13 mouse cellular contexts compared by ENCODE assay signal in genomic region chr1:104746816-104747215, GRCm38 (mm10). TPM values are rescaled to one million over a fixed set of nuclear protein-coding genes. Genes with fewer than 3 reads are reported as not detected.
DNase-seq lines count a peak whose midpoint lies in the region; ATAC-seq and TF ChIP-seq lines count a peak whose summit lies in the region.
"Had no signal": no experiment of that assay in that cellular context is flagged by ENCODE, and none has a peak within 500 bp of the region (broad histone marks: within the 10 kb centered on the region; RNA-seq: fewer than 3 reads in every experiment).

No protein-coding gene starts in this region.

- WGBS in kidney, embryonic 14.5 days = 9% methylated on average over 1 of the region's 1 CpGs
- WGBS in forebrain, embryonic 13.5 days = 0% methylated on average over 1 of the region's 1 CpGs
- WGBS in lung, adult 2 months = 7% methylated on average over 1 of the region's 1 CpGs

- H3K36me3 ChIP-seq in kidney, embryonic 14.5 days (ENCODE audit: control insufficient read depth, insufficient read depth, low read length) = no peaks in the 10 kb centered on the region
- no peaks in the 10 kb centered on the region for H3K36me3 ChIP-seq in forebrain, embryonic 13.5 days (ENCODE audit: poor library complexity, severe bottlenecking)
- H3K36me3 ChIP-seq: heart, embryonic 13.5 days; kidney, embryonic 15.5 days had no signal

- H3K9me3 ChIP-seq in kidney, embryonic 14.5 days (ENCODE audit: control insufficient read depth, low read length) = no peaks in the 10 kb centered on the region
- no peaks in the 10 kb centered on the region for H3K9me3 ChIP-seq in forebrain, embryonic 13.5 days (replicated peaks)
- H3K9me3 ChIP-seq: heart, embryonic 13.5 days; kidney, embryonic 15.5 days had no signal

- H3K27ac ChIP-seq in kidney, embryonic 14.5 days (ENCODE audit: low read depth, low read length) = no peak overlapping the region
- peak overlapping the region; percentile 35; the same call in 1 of the 2 replicates for H3K27ac ChIP-seq in forebrain, embryonic 13.5 days
- H3K27ac ChIP-seq: heart, embryonic 13.5 days; kidney, embryonic 15.5 days had no signal

- TF ChIP-seq POLR2A in lung, adult 2 months (IDR thresholded peaks at IDR 0.05; ENCODE audit: borderline replicate concordance, extremely low read depth, low read depth, low read length) = no peak

- H3K4me3 ChIP-seq in kidney, embryonic 14.5 days (ENCODE audit: low read length) = no peak overlapping the region
- no peak overlapping the region for H3K4me3 ChIP-seq in forebrain, embryonic 13.5 days
- no peak overlapping the region for H3K4me3 ChIP-seq in lung, adult 2 months (replicated peaks; ENCODE audit: extremely low read depth, low read depth, low read length)
- H3K4me3 ChIP-seq: heart, embryonic 13.5 days; kidney, embryonic 15.5 days had no signal

- ATAC-seq in kidney, embryonic 14.5 days (ENCODE audit: low FRiP score, low TSS enrichment) = peak; percentile 52; the same call in 1 of the 2 replicates
- ATAC-seq in forebrain, embryonic 13.5 days = peak; percentile 76
- ATAC-seq: lung, postnatal 0 days had no signal

- no peak for DNase-seq in kidney, adult 18-20 months
- peak; percentile 52 for DNase-seq in mesoderm, embryonic 11.5 days (ENCODE audit: low read depth, low spot score)
- DNase-seq in retina, embryonic 14.5 days (ENCODE audit: low spot score) = peak; percentile 82
- DNase-seq in lung, postnatal 36 days = no peak
- DNase-seq in kidney, adult 11 months = no peak
- DNase-seq in lung, adult 2 months = no peak
- DNase-seq: spleen, adult 18-20 months had no signal

- TF ChIP-seq CTCF in lung, adult 2 months (IDR thresholded peaks at IDR 0.05; ENCODE audit: insufficient read depth, low read length) = no peak

- no peak overlapping the region for H3K9ac ChIP-seq in kidney, embryonic 14.5 days (ENCODE audit: low read depth, low read length)
- H3K9ac ChIP-seq in forebrain, embryonic 13.5 days = no peak overlapping the region
- H3K9ac ChIP-seq: heart, embryonic 13.5 days; kidney, embryonic 15.5 days had no signal

- no peaks in the 10 kb centered on the region for H3K27me3 ChIP-seq in kidney, embryonic 14.5 days (ENCODE audit: control insufficient read depth, insufficient read depth, low read length)
- H3K27me3 ChIP-seq in forebrain, embryonic 13.5 days = no peaks in the 10 kb centered on the region
- H3K27me3 ChIP-seq: heart, embryonic 13.5 days; kidney, embryonic 15.5 days had no signal

- no peak overlapping the region for H3K4me2 ChIP-seq in kidney, embryonic 14.5 days (replicated peaks; ENCODE audit: low read depth, low read length)
- H3K4me2 ChIP-seq in forebrain, embryonic 13.5 days = no peak overlapping the region
- H3K4me2 ChIP-seq: heart, embryonic 13.5 days; kidney, embryonic 15.5 days had no signal

- H3K4me1 ChIP-seq in kidney, embryonic 14.5 days (ENCODE audit: control insufficient read depth, insufficient read depth, low read length) = no peaks in the 10 kb centered on the region
- H3K4me1 ChIP-seq in forebrain, embryonic 13.5 days = peaks cover 11% of the 10 kb centered on the region
- H3K4me1 ChIP-seq in lung, adult 2 months (ENCODE audit: control insufficient read depth, insufficient read depth, low read length) = no peaks in the 10 kb centered on the region
- H3K4me1 ChIP-seq: kidney, embryonic 15.5 days had no signal

RNA-seq across cellular contexts. Expression of gene Cdh20, which starts 21.5 kb away (rescaled TPM):
- 0.08 and 0.10 TPM in 2 replicates for polyA plus RNA-seq in kidney, embryonic 14.5 days (2014; fragmentation: Nextera tagmentation; extraction: Ambion mirVana)
- 0.62 and 1.2 TPM in 2 replicates for polyA plus RNA-seq in forebrain, embryonic 13.5 days (2015; fragmentation: Nextera tagmentation; extraction: Ambion mirVana)
- polyA plus RNA-seq in lung, adult 2 months (2012; rRNA removed) = 0.08 and 0.09 TPM in 2 replicates
- polyA plus RNA-seq: thymus, postnatal 0 days had no signal

Comparison
In these comparisons a context has a peak if more than half of its experiments do, and no peak if none do; other contexts are left out.
1. DNase-seq: peak in mesoderm, embryonic 11.5 days (single experiment) and retina, embryonic 14.5 days (single experiment); none in kidney, adult 18-20 months (single experiment), lung, postnatal 36 days (single experiment), kidney, adult 11 months (single experiment) and lung, adult 2 months (single experiment).